Mouse (Mus musculus) mammary gland, adult 2 months (tissue): ENCODE data around the gene Lrrk2. TPM values are rescaled to one million over a fixed set of nuclear protein-coding genes. Genes with fewer than 3 reads are reported as not detected.

Source experiments
- polyA plus RNA-seq: library from polyadenylated mRNA; depleted of rRNA; stranded (reverse); fragments of >200 nt; gene quantifications from 2 replicates; pipeline ENCODE4 v1.2.3, GENCODE M21; 2012; ENCODE audit warnings: low replicate concordance; rRNA removed

Lrrk2 gene
- polyA plus RNA-seq, result 3.5 and 3.8 TPM in 2 replicates

GRCm38 (mm10) chr15:91672645-91673568, at the start of gene Lrrk2:
TSS of gene Lrrk2 (plus strand) at chr15:91673175.

GRCm38 (mm10) chr15:91837965-91838364, 165.0 kb downstream of the Lrrk2 start, which contains the start of gene Smgc:
TSS of gene Smgc (plus strand) at chr15:91838265.

Other genes with a start within 250 kb of the Lrrk2 start
- gene Slc2a13, start 99.9 kb upstream of the Lrrk2 start, polyA plus RNA-seq, result 2.3 and 3.0 TPM in 2 replicates
- gene Smgc, start 165.1 kb downstream of the Lrrk2 start, polyA plus RNA-seq, result not detected in 2 replicates